Mouse (Mus musculus) ovary, postnatal 10 days (tissue): ENCODE results near the gene Pip5kl1.

Experiments
- DNase-seq: peaks from one replicate; pipeline ENCODE4 v3.0.0; 2022; ENCODE audit warnings: low spot score

Gene Pip5kl1

GRCm38 (mm10) chr2:32612274-32612673 is 37.7 kb downstream of the Pip5kl1 start:
- DNase-seq = no peak

DNA sequence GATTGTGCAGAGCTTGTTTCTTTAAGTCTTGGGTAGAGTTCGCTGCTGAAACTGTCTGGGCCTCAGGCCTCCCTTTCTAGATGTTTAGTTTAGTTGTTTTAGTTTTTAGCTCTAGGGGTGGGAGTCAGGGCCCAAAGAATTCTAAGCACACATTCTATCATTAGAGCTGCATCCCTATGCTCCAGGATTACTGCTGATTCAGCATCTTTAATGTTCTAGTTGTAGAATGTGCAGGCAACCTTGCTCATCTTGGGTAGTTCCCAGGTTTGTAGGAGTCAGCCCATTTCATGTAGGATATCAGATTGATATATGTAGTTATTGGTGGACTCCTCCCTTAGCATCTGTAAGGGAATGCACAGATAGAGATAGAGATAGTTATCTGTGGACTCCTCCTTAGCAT is 42.5 kb downstream of the Pip5kl1 start:
- DNase-seq = no peak

DNA sequence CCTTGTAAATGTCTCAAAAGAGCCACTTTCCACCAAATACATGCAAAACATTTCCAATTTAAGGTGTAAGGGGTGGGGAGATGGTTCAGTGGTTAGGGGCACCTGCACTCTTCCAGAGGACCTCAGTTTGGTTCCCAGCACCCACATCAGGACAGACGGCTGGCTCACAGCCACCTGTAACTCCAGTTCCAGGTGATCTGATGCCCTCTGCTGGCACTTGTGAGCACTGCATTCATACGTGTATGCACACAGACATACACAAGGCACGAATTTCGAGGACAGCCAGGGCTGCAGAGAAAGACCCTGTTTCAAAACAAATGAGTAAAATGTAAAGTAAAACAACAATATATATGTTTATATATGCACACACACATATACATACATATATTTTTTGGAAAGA is 43.0 kb downstream of the Pip5kl1 start:
- DNase-seq = no peak

DNA sequence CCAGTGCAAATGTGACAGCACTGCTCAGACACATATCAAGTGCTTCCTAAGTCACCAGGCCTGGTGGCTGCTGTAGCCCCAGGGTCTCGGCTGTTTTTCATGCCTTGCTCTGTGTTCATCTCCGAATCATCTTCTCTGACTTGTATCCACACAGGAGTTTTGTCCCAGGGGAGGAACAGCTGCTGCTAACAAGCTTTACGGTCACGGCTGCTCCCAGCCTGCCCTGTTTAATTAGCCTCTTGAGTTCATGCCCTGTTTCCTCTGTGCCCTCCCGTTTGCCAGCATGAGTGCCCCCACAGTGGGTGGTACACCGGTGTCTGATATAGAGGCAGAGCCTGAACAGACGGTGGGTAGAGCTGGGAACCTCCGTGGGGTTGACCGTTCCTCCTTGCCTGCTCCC is 43.5 kb downstream of the Pip5kl1 start:
- no peak for DNase-seq

DNA sequence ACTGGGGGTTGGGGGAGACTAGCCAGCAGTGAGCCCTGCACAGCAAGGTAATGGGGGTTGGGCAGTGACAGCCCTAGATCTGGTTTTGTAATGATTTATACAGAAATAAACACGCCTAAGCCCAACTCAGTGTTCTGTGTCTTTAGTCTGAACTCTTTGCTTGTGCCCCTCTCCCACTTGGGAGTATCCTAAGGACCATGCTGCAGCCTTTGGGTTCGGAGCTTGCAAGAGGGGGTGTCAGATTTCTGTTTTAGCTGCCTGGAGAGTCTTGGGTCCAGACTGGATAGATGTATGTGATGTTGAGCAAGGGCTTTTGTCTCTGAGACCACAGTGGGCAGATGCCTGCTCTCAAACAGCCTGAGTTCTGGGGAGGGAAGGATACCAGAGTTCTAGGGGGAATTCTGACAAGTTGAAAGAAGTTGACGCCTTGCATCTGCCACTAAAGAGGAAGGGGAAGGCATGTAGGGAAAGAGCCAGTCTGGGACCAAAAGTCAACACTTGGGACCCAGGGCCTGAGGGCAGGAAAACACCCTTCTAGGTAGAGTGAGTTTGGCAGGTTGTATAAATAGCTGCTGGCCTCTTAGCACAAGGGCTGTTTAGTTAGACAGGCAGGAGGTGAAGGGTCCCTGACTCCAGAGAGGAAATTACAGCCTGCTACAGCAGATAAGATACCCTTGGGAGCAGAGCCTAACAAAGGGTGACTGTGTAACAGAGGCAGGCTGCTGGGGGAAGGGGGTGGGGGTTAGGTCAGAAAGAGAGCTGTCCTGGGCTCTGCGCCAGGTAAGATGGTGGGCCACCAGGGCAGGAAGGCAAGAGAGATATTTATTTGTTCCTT is 46.3 kb downstream of the Pip5kl1 start:
- no peak for DNase-seq

DNA sequence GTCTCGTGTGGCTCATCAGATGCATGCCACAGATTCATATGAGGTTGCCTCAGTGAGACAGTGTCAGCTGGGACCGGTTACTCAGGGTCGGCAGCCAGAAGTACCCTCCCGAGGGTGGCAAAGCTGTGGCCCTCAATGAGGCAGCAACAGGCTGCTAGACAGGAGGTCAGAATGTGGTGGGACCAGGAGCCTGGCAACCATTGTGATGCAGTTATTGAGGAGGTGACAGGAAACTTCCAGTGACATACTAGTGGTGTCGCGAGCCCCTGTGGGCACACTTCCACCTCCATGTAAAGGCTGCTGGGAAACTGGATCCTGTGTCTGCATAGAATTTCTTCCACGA is 46.9 kb downstream of the Pip5kl1 start, which contains the start of gene Ak1:
Gene Ak1 (plus strand): TSS at position 242 of the 343 bp plus-strand sequence.
- no peak for DNase-seq

GRCm38 (mm10) chr2:32624111-32624748 is 49.6 kb downstream of the Pip5kl1 start:
- no peak for DNase-seq

GRCm38 (mm10) chr2:32625212-32625872 is 50.7 kb downstream of the Pip5kl1 start:
- DNase-seq = no peak

DNA sequence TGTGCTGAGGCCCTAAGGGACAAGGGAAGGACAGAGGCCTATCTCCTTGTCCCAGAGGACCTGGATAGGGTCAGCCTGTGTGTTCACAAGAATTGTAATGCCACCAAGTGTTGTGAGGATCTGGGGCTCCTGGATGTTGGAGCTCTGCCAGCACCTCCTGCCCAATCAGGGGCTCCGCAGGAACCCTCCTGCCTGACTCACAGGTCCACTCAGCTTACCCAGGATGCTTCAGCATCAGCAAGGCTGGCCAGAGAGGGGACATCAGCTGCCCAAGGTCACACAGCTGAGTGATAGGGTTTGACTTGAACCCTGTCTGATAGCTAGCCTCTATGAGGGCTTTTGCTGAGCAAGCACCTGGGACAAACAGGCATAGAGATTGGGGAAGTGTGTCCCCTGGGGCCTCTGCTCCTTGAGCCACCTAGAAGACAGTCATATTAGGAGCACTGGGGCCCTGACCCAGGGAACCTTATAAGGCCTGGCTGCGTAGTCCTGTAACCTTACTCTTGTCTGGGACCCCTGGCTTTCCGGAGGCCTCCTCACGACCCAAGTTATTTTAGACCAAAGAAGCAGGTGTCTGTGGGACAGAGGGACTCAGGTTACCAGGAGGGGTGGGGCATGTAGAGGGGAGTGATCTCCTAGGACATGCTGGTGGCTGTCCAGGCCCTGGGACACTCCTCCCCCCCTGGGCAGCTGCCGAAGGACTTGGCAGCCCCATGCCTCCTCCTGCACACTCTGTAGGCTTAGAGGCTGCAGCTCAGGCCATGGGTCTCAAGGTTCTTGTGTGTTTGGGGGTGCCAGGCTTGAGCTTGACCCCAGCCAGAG is 51.5 kb downstream of the Pip5kl1 start:
- DNase-seq = no peak

DNA sequence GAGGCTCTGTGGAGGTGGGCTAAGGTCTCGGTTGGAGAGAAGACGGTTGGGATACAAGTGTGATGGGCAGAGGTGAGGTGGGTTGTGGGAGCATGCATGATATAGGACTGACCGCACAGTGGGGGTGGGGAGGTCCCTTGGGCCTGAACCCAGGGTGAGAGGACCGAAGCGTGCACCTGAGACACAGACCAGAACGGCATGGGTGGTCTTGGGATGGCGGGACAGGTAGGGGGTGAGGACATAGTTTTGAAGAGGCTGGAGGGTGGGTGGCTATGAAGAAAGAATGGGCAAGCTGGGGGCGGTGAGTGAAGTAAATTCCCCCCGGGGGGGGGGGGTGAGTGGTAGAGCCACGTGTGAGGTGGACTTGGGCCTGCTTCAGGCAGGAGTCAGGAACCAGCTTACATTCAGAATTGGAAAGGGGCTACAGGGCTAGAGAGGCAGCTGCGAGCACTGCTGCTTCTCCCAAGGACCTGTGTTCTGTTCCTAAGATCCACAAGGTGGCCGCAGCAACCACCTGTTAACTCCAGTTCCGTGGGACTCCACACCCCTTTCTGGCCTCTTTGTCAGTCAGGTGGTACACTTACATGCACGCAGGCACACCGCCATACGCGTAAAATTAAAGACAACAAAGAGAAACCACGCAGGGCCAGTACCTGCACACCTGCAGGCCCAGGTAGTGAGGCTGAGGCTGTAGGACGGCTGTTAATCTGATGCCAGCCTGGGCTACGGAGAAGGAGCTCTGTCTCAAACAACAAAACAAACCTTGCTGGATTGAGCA is 52.9 kb downstream of the Pip5kl1 start:
- no peak for DNase-seq

- DNase-seq = no peak
Measured at GRCm38 (mm10) chr2:32628044-32628550, 53.5 kb downstream of the Pip5kl1 start.

DNA sequence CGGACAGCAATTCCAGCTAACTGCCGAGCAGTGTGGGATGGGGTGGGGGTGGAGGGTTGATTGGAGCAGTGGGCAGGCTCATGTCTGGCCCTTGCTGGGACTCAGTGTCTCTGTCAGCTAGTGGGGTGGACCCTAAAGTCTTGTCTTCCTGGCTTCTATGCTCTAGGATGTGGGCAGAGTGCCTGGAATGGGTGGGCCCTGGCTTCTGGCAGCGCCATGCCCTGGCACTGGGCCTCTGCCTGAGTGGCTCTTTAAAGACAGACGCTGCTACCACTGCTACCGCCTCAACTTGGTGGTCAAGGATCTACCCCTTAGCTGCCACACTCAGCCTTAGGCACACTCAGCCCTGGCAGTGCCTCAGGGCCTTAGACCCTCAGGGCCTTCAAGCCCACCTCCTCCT is 54.1 kb downstream of the Pip5kl1 start:
- no peak for DNase-seq

- DNase-seq = no peak
Measured at GRCm38 (mm10) chr2:32629276-32629976, 54.8 kb downstream of the Pip5kl1 start.

DNA sequence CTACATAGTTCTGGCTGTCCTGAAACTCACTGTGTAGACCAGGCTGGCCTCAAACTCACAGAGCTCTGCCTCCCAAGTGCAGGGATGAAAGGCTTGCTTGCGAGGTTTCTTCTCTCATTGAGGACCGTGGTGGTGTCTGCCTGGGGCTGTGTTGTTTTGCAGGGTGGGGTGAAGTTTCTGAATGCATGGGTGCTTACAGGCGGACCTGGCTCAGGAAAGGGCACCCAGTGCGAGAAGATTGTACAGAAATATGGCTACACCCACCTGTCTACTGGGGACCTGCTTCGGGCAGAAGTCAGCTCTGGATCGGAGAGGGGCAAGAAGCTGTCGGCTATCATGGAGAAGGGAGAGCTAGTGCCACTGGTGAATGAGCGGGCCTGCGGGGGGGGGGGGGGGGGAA is 55.4 kb downstream of the Pip5kl1 start:
- DNase-seq = no peak

- DNase-seq = no peak
Measured at GRCm38 (mm10) chr2:32631046-32631445, 56.4 kb downstream of the Pip5kl1 start.

DNA sequence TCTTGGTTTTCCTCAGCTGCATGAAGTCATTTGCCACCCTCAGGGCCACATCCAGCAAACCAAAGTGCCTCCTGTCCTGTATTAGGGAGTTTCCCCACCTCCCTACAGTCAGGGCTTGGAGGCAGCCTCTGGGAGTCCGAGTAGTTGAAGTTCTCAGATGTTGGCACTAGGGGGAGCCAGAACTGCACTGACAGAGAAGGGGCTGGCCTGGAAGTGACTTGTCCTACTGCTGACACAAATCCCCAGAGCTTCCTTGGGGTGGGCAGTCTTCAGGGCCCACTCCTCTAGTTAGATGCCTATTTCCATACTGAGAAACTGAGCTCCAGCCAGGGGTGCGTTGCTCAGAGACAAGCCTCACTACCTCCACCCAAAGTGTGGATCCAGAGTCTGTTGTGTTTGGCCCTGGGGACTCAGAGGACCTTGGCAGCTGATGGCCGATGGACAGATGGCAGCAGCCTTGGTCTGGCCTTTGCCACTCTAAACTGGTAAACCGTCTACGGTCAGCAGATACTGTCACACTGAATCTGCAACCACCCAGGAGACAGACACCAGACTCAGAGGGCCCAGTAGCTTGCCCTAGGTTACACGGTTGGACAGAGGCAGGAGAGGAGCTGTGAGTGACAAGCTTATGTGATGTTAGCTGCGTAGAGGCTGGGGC is 57.3 kb downstream of the Pip5kl1 start:
- DNase-seq = peak; percentile 70
